Comparison of ENCODE assay signal across 9 mouse cellular contexts in the genomic region with DNA sequence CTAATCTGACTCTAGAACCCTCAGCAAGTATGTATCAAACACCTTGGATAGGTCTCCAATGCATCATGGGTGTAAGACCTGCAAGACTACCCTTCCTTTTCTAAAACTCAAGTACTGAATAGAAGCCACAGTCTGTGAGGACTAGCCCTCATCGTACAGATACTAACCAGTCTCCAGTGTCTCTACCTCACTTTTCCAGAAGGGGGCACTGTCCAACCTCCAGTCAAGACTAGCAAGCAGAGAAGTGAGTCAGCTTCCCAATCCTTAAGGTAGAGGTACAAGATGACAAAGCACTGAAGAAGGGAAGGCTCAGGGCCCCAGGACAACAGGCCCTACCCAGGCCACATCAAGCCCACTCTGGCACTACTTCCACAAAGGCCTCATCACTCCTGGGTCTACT. TPM values are rescaled to one million over a fixed set of nuclear protein-coding genes. Genes with fewer than 3 reads are reported as not detected.
DNase-seq lines count a peak whose midpoint lies in the region; ATAC-seq and TF ChIP-seq lines count a peak whose summit lies in the region.
"Had no signal": no experiment of that assay in that cellular context is flagged by ENCODE, and none has a peak within 500 bp of the region (broad histone marks: within the 10 kb centered on the region; RNA-seq: fewer than 3 reads in every experiment).

No protein-coding gene starts in this region.

- TF ChIP-seq POLR2A in heart, adult 2 months (IDR thresholded peaks at IDR 0.05; ENCODE audit: insufficient read depth, low read depth, low read length): no peak

- H3K4me3 ChIP-seq in heart, adult 2 months: no peak overlapping the region
- no peak overlapping the region for H3K4me3 ChIP-seq in heart, embryonic 11.5 days (ENCODE audit: low read depth, low read length)
- H3K4me3 ChIP-seq: limb, embryonic 15.5 days had no signal

- no peak overlapping the region for H3K4me2 ChIP-seq in heart, embryonic 11.5 days
- H3K4me2 ChIP-seq: limb, embryonic 15.5 days had no signal

- WGBS in heart, adult 2 months: 21% methylated on average over 1 of the region's 1 CpGs
- 44% methylated on average over 1 of the region's 1 CpGs for WGBS in heart, embryonic 11.5 days (ENCODE audit: insufficient replicate concordance)

- H3K36me3 ChIP-seq in heart, adult 2 months (ENCODE audit: control insufficient read depth, insufficient read depth, low read length): peaks cover 2% of the 10 kb centered on the region; the same call in 1 of the 2 replicates
- peaks cover 27% of the 10 kb centered on the region for H3K36me3 ChIP-seq in heart, embryonic 11.5 days (ENCODE audit: control insufficient read depth, insufficient read depth, low read length)
- H3K36me3 ChIP-seq in splenic B cell, adult 2 months (ENCODE audit: control insufficient read depth, insufficient read depth, low read length, poor library complexity, severe bottlenecking): no peaks in the 10 kb centered on the region

- H3K27ac ChIP-seq in heart, adult 2 months: no peak overlapping the region
- H3K27ac ChIP-seq in heart, embryonic 11.5 days (ENCODE audit: low read depth, low read length): no peak overlapping the region
- H3K27ac ChIP-seq: limb, embryonic 15.5 days had no signal

- intact Hi-C loops in heart, adult 2 months (cut with DNase I): loop anchor here (2.0 to 10.0 kb wide), 4 partner anchors 34 to 304 kb away; a partner anchor contains a TSS

- H3K9ac ChIP-seq in heart, adult 2 months (ENCODE audit: low read depth, low read length): no peak overlapping the region
- no peak overlapping the region for H3K9ac ChIP-seq in heart, embryonic 11.5 days (ENCODE audit: low read depth, low read length)
- H3K9ac ChIP-seq: limb, embryonic 15.5 days had no signal

- DNase-seq in heart, adult 2 months: peak in 1 of 2 experiments; percentile 52
- peak; percentile 85 for DNase-seq in ES-CJ7 (ENCODE audit: low read depth, low spot score)
- peak; percentile 72 to 79 for DNase-seq in cerebellum, adult 18-20 months
- peak; percentile 64 for DNase-seq in layer of hippocampus, adult 9-10 months (ENCODE audit: low spot score)
- DNase-seq in splenic B cell, adult 2 months (ENCODE audit: low read depth, low spot score): peak; percentile 84

- H3K79me2 ChIP-seq in heart, adult 2 months (replicated peaks; ENCODE audit: control insufficient read depth, insufficient read depth, low read length): peaks cover 6% of the 10 kb centered on the region

- no peaks in the 10 kb centered on the region for H3K9me3 ChIP-seq in heart, embryonic 11.5 days (replicated peaks; ENCODE audit: control insufficient read depth, low read length)
- H3K9me3 ChIP-seq: limb, embryonic 15.5 days had no signal

- H3K4me1 ChIP-seq in heart, adult 2 months (ENCODE audit: control insufficient read depth, insufficient read depth, low read length): peaks cover 13% of the 10 kb centered on the region
- peaks cover 20% of the 10 kb centered on the region for H3K4me1 ChIP-seq in heart, embryonic 11.5 days (ENCODE audit: control insufficient read depth, insufficient read depth, low read length)

- no peak for ATAC-seq in heart, embryonic 11.5 days (replicated peaks; ENCODE audit: insufficient number of reproducible peaks, low FRiP score, low TSS enrichment)
- ATAC-seq in granulocyte monocyte progenitor cell, adult 5-6 weeks (replicated peaks; ENCODE audit: poor library complexity, severe bottlenecking): peak; percentile 20
- peak; percentile 38 for ATAC-seq in megakaryocyte, adult 5-6 weeks (ENCODE audit: poor library complexity, severe bottlenecking)

- TF ChIP-seq CTCF in heart, adult 2 months (IDR thresholded peaks at IDR 0.05): peak; percentile 80

- H3K27me3 ChIP-seq in heart, adult 2 months (ENCODE audit: control insufficient read depth, insufficient read depth, low read length): no peaks in the 10 kb centered on the region
- no peaks in the 10 kb centered on the region for H3K27me3 ChIP-seq in heart, embryonic 11.5 days (ENCODE audit: control insufficient read depth, insufficient read depth, low read length)
- H3K27me3 ChIP-seq in splenic B cell, adult 2 months (ENCODE audit: control insufficient read depth, insufficient read depth, low read length, poor library complexity, severe bottlenecking): no peaks in the 10 kb centered on the region
- H3K27me3 ChIP-seq: limb, embryonic 15.5 days had no signal

- TF ChIP-seq EP300 in heart, adult 2 months (IDR thresholded peaks at IDR 0.05; ENCODE audit: insufficient read depth, low read depth, low read length): no peak

RNA-seq across cellular contexts. Expression of a gene that starts 3.3 kb away (rescaled TPM):
- 10 to 100 TPM; 80.9 to 87.1 TPM for total RNA-seq in heart, adult 2 months (2021)
- polyA plus RNA-seq in heart, adult 2 months (2012; rRNA removed): 124 and 155 TPM in 2 replicates
- 197 and 237 TPM in 2 replicates for polyA plus RNA-seq in heart, embryonic 11.5 days (2014; fragmentation: Nextera tagmentation; extraction: Ambion mirVana)
- total RNA-seq in granulocyte monocyte progenitor cell, adult 5-6 weeks (2014; fragmentation: Nextera tagmentation): 177 and 217 TPM in 2 replicates
- 107 and 110 TPM in 2 replicates for total RNA-seq in granulocyte monocyte progenitor cell, adult 5-6 weeks (2017)
- 95.0 and 100 TPM in 2 replicates for total RNA-seq in megakaryocyte, adult 5-6 weeks (2015)
- 86.1 and 98.4 TPM in 2 replicates for total RNA-seq in megakaryocyte, adult 5-6 weeks (2017)

RNA-seq across cellular contexts. Expression of a gene that starts 3.5 kb away (rescaled TPM):
- not detected for total RNA-seq in heart, adult 2 months (2021)
- 0.06 TPM in 1 of 2 replicates, not detected in the other for polyA plus RNA-seq in heart, adult 2 months (2012; rRNA removed)
- polyA plus RNA-seq in heart, embryonic 11.5 days (2014; fragmentation: Nextera tagmentation; extraction: Ambion mirVana): 0.10 and 0.14 TPM in 2 replicates
- total RNA-seq in granulocyte monocyte progenitor cell, adult 5-6 weeks (2014; fragmentation: Nextera tagmentation): 2.2 and 2.9 TPM in 2 replicates
- 0.09 TPM in 1 of 2 replicates, not detected in the other for total RNA-seq in granulocyte monocyte progenitor cell, adult 5-6 weeks (2017)
- 0.16 and 0.60 TPM in 2 replicates for total RNA-seq in megakaryocyte, adult 5-6 weeks (2015)
- total RNA-seq in megakaryocyte, adult 5-6 weeks (2017): not detected in 2 replicates

RNA-seq across cellular contexts. Expression of a gene that starts 14.1 kb away (rescaled TPM):
- 10 to 100 TPM; 49.7 to 68.0 TPM for total RNA-seq in heart, adult 2 months (2021)
- polyA plus RNA-seq in heart, adult 2 months (2012; rRNA removed): 49.9 and 51.7 TPM in 2 replicates
- 40.3 and 43.2 TPM in 2 replicates for polyA plus RNA-seq in heart, embryonic 11.5 days (2014; fragmentation: Nextera tagmentation; extraction: Ambion mirVana)
- 46.4 and 74.7 TPM in 2 replicates for total RNA-seq in granulocyte monocyte progenitor cell, adult 5-6 weeks (2014; fragmentation: Nextera tagmentation)
- 40.0 and 75.4 TPM in 2 replicates for total RNA-seq in granulocyte monocyte progenitor cell, adult 5-6 weeks (2017)
- total RNA-seq in megakaryocyte, adult 5-6 weeks (2015): 102 and 106 TPM in 2 replicates
- 61.3 and 77.4 TPM in 2 replicates for total RNA-seq in megakaryocyte, adult 5-6 weeks (2017)

RNA-seq across cellular contexts. Expression of a gene that starts 14.2 kb away (rescaled TPM):
- 10 to 100 TPM; 15.2 to 16.8 TPM for total RNA-seq in heart, adult 2 months (2021)
- polyA plus RNA-seq in heart, adult 2 months (2012; rRNA removed): 21.6 and 22.7 TPM in 2 replicates
- polyA plus RNA-seq in heart, embryonic 11.5 days (2014; fragmentation: Nextera tagmentation; extraction: Ambion mirVana): 32.0 and 32.1 TPM in 2 replicates
- 42.8 and 48.8 TPM in 2 replicates for total RNA-seq in granulocyte monocyte progenitor cell, adult 5-6 weeks (2014; fragmentation: Nextera tagmentation)
- total RNA-seq in granulocyte monocyte progenitor cell, adult 5-6 weeks (2017): 72.9 and 77.2 TPM in 2 replicates
- total RNA-seq in megakaryocyte, adult 5-6 weeks (2015): 31.3 and 35.6 TPM in 2 replicates
- total RNA-seq in megakaryocyte, adult 5-6 weeks (2017): 34.0 and 34.5 TPM in 2 replicates

RNA-seq across cellular contexts. Expression of a gene that starts 19.8 kb away (rescaled TPM):
- total RNA-seq in heart, adult 2 months (2021): 100 to 1,000 TPM; 266 to 312 TPM
- polyA plus RNA-seq in heart, adult 2 months (2012; rRNA removed): 431 and 478 TPM in 2 replicates
- polyA plus RNA-seq in heart, embryonic 11.5 days (2014; fragmentation: Nextera tagmentation; extraction: Ambion mirVana): 428 and 468 TPM in 2 replicates
- total RNA-seq in granulocyte monocyte progenitor cell, adult 5-6 weeks (2014; fragmentation: Nextera tagmentation): 2,412 and 2,423 TPM in 2 replicates
- total RNA-seq in granulocyte monocyte progenitor cell, adult 5-6 weeks (2017): 2,233 and 2,391 TPM in 2 replicates
- 1,352 and 1,498 TPM in 2 replicates for total RNA-seq in megakaryocyte, adult 5-6 weeks (2015)
- 1,113 and 1,311 TPM in 2 replicates for total RNA-seq in megakaryocyte, adult 5-6 weeks (2017)
